Mouse (Mus musculus): Measurements from ENCODE around the gene Tprgl. TPM values are rescaled to one million over a fixed set of nuclear protein-coding genes. Genes with fewer than 3 reads are reported as not detected.

Tprgl gene
- total RNA-seq, 4 experiments from 2014 or later = 125 to 142 (median 127) TPM

DNA sequence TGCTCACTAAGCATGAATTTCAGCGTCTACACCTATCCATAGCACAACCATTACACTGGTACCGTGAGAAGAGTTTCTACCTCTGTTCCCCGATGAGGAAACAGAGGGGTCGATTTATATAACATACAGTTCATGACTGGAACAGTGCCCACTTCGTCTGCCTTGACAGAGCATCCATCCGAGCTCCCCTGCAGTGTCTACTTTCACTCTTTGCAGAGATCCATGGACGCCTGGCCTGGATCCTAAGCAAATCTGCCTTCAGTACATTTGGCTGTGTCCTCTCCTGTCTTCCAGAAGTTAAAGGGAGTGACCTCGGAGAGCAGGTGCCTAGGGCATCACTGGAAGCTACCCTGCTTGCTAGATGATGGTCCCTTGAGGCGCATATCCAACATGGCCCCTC lies 41.3 kb downstream of the Tprgl start:
- no peak for DNase-seq (ENCODE audit: low spot score)

DNA sequence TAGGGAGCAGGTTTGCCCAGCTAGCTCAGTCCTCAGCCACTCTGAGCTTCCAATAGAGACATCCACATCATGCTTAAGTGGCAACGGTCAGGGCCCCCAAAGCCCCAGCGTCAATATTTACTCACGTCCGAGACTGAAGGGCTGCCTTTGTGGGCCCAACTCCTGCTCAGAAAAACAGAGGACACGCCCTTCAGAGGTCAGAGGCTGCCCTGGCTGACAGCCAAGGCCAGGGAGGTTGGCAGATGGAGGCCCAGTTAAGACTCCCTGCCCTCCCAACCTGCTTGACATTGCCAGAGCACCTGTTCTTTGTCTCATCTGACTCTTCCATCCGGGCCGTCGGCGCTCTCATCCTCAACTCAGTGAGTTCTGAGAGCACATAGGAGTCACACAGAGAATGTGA lies 41.7 kb downstream of the Tprgl start:
- no peak for DNase-seq (ENCODE audit: low spot score)

DNA sequence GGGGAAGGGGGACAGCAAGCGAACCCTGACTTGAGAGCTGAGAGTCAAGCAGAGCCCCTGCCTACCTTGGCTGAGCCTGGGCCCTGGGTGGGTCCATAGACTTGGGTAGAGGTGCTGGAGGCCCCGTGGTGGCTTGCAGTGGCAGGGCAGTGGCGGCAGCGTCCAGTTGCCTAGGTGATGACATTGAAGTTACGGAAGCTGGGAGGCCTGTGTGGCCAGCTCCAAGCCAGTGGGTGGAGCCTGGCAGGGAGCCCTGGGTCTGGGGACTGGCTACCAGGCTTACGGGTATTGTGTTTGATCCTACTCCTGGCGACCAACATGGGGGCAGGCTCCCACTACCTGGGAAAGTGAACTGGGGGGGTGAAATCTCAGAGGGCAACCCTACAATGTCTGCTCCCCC lies 44.0 kb downstream of the Tprgl start:
- no peak for DNase-seq (ENCODE audit: low spot score)

DNA sequence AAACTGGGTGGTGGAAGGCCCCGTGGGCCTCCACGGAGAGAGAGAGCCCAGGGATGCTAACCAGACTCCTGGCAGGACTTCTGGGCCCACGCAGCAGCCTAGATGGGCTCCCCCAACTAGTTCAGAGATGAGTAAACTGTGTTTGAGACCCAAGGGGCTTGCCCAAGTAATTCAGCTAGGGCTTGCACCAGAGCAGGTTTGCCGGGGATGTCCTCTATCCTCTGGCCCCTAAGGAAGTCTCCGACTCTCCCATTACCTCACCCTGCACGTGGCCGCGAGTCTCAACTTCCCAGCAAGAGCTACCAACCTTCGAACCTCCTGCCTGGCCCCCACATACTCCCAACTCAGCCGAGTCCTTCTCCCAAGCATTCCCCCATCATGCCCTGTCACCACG lies 50.6 kb downstream of the Tprgl start:
- no peak for DNase-seq (ENCODE audit: low spot score)

DNA sequence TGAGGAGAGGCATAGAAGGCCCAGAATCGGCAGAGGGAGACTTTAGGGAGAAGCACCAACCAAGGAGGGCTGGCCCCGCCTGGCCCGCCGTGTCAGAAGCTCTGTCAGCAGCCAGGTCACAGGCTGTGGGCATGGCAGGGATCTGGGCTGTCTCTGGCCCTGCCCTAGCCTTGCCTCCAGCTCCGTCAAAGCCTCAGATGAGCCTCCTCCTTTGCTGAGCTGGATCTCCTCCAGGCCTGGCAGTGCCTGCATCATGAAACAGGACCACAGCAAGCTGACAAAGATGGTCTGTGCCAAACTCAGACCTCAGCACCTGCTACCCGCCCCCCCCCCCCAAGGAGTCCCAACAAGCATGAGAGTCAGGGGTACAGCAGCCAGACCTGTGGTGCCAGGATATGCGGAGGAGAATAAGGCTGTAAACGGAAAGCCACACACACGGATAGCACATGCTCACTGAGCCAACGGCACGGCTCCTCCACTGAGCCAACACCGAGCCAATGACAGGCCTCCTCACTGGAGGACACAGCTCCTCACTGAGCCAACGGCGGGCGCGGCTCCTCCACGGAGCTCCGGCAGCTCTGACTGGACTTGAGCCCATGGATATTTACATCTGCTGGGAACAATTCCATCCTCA lies 51.1 kb downstream of the Tprgl start:
- no peak for DNase-seq (ENCODE audit: low spot score)

Other genes starting within 250 kb of the Tprgl start
- 10 to 100 TPM; 13.1 to 19.2 (median 14.2) TPM for gene A430005L14Rik, start 203.4 kb downstream of the Tprgl start, total RNA-seq (2022)
- gene Dffb, start 185.5 kb downstream of the Tprgl start, total RNA-seq (2022) = 1 to 10 TPM; 1.1 to 5.3 (median 2.0) TPM
- 10 to 100 TPM; 29.4 to 34.6 (median 32.1) TPM for gene Cep104, start 185.5 kb downstream of the Tprgl start, total RNA-seq (2022)
- 10 to 100 TPM; 30.6 to 37.7 (median 32.4) TPM for gene Lrrc47, start 148.9 kb downstream of the Tprgl start, total RNA-seq (2022)
- gene Smim1, start 134.4 kb downstream of the Tprgl start, total RNA-seq (2022) = 1 to 10 TPM; 4.5 to 9.7 (median 6.5) TPM
- gene Ccdc27, start 118.0 kb downstream of the Tprgl start, total RNA-seq (2022) = not detected
- gene Trp73, start 20.5 kb downstream of the Tprgl start, total RNA-seq (2022) = not detected
- gene Wrap73, start 18.3 kb downstream of the Tprgl start, total RNA-seq (2022) = 10 to 100 TPM; 11.9 to 14.6 (median 12.7) TPM
- 1 to 10 TPM; 6.6 to 9.5 (median 7.1) TPM for gene Megf6, start 10.1 kb upstream of the Tprgl start, total RNA-seq (2022)
- 1 to 10 TPM in 1 of 4 experiments, under 1 TPM in 3; 0.47 to 1.2 (median 0.53) TPM for gene Arhgef16, start 141.0 kb upstream of the Tprgl start, total RNA-seq (2022)
- not detected for gene B230104I21Rik, start 175.5 kb upstream of the Tprgl start, total RNA-seq (2022)